Mouse (Mus musculus): ENCODE measurements around the gene Prx.

Prx gene

GRCm38 (mm10) chr7:27499036-27499435 is at the start of gene Prx:
TSS of gene Prx (plus strand) at chr7:27499324.
- in situ Hi-C loops (cut with MseI, MboI): no loop called here

GRCm38 (mm10) chr7:27451359-27451758 is 47.8 kb upstream of the Prx start:
- in situ Hi-C loops (cut with MseI, MboI): no loop called here

GRCm38 (mm10) chr7:27452206-27452770 is 46.8 kb upstream of the Prx start:
- in situ Hi-C loops (cut with MseI, MboI): no loop called here

- in situ Hi-C loops (cut with MseI, MboI): no loop called here
Observed at GRCm38 (mm10) chr7:27454461-27455121, 44.5 kb upstream of the Prx start.

- in situ Hi-C loops (cut with MseI, MboI): no loop called here
Observed at GRCm38 (mm10) chr7:27455273-27455672, 43.9 kb upstream of the Prx start.

- in situ Hi-C loops (cut with MseI, MboI): no loop called here
Observed at GRCm38 (mm10) chr7:27458614-27459013, 40.5 kb upstream of the Prx start.

- in situ Hi-C loops (cut with MseI, MboI): no loop called here
Observed at GRCm38 (mm10) chr7:27459640-27460039, 39.5 kb upstream of the Prx start.

GRCm38 (mm10) chr7:27460477-27460876 is 38.6 kb upstream of the Prx start:
- in situ Hi-C loops (cut with MseI, MboI): no loop called here

- in situ Hi-C loops (cut with MseI, MboI): no loop called here
Observed at GRCm38 (mm10) chr7:27467648-27468047, 31.5 kb upstream of the Prx start.

- in situ Hi-C loops (cut with MseI, MboI): no loop called here
Observed at GRCm38 (mm10) chr7:27471390-27472120, 27.6 kb upstream of the Prx start.

- in situ Hi-C loops (cut with MseI, MboI): no loop called here
Observed at GRCm38 (mm10) chr7:27472596-27472995, 26.5 kb upstream of the Prx start.

- in situ Hi-C loops (cut with MseI, MboI): no loop called here
Observed at GRCm38 (mm10) chr7:27473156-27473834, 25.8 kb upstream of the Prx start, which contains the start of gene Sertad3. TSS of gene Sertad3 (plus strand) at chr7:27473768.

GRCm38 (mm10) chr7:27473835-27474489 is 25.2 kb upstream of the Prx start:
- in situ Hi-C loops (cut with MseI, MboI): no loop called here

- in situ Hi-C loops (cut with MseI, MboI): no loop called here
Observed at GRCm38 (mm10) chr7:27474490-27474954, 24.6 kb upstream of the Prx start.

- in situ Hi-C loops (cut with MseI, MboI): no loop called here
Observed at GRCm38 (mm10) chr7:27475596-27475995, 23.5 kb upstream of the Prx start.

GRCm38 (mm10) chr7:27476098-27476635 is 23.0 kb upstream of the Prx start:
- in situ Hi-C loops (cut with MseI, MboI): no loop called here

- in situ Hi-C loops (cut with MseI, MboI): no loop called here
Observed at GRCm38 (mm10) chr7:27478561-27478960, 20.6 kb upstream of the Prx start.

GRCm38 (mm10) chr7:27479750-27480149 is 19.4 kb upstream of the Prx start:
- in situ Hi-C loops (cut with MseI, MboI): no loop called here

- in situ Hi-C loops (cut with MseI, MboI): no loop called here
Observed at GRCm38 (mm10) chr7:27480506-27480905, 18.6 kb upstream of the Prx start.

- in situ Hi-C loops (cut with MseI, MboI): no loop called here
Observed at GRCm38 (mm10) chr7:27480927-27481626, 18.0 kb upstream of the Prx start.

- in situ Hi-C loops (cut with MseI, MboI): no loop called here
Observed at GRCm38 (mm10) chr7:27481627-27481969, 17.5 kb upstream of the Prx start.
